Mouse (Mus musculus) testis, postnatal 14 days (tissue): ENCODE data around the gene Vmn1r151.
"Not testable (repeated sequence)": the region's sequence is repeated elsewhere in the genome, so short reads cannot be mapped to it uniquely, and the experiment has no call there.

Experiments used
- DNase-seq: peaks from one replicate; pipeline ENCODE4 v3.0.0; 2021; ENCODE audit warnings: low spot score

Vmn1r151 gene

DNA sequence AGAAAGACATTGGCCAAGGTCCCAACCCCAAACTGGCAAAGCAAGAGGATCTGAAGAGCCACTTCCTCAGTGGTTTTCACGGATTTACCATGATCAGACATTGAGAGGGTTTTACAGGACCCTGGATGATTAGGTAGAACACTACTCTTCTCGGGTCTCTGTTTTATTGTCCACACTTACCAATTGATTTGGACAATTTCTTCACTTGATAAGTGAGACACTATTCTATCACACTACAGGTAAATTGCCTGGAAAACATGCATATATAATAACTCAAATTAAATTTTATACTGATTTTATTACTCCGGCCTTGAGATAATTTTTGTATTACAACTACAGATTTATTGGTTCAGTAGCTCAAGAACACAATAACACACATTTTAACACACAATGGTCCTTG, at the start of gene Vmn1r151:
Gene Vmn1r151 (minus strand): TSS at position 101 of the 400 bp plus-strand sequence.
- DNase-seq, result not testable (repeated sequence)

DNA sequence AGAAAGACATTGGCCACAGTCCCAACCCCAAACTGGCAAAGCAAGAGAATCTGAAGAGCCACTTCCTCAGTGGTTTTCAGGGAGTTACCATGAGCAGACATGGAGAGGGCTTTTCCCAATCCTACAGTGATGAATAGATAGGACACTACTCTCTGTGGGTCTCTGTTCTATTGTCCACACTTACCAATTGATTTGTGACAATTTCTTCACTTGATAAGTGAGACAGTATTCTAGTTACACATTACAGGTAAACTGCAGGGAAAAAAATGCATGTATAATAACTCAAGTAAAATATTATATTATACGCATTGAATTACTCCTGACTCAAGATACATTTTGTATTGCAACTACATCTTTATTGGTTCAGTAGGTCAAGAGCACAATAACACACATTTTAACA, 35.3 kb upstream of the Vmn1r151 start, which contains the start of gene Gm8677:
Gene Gm8677 (minus strand): TSS at position 101 of the 400 bp plus-strand sequence.
- DNase-seq, result not testable (repeated sequence)

DNA sequence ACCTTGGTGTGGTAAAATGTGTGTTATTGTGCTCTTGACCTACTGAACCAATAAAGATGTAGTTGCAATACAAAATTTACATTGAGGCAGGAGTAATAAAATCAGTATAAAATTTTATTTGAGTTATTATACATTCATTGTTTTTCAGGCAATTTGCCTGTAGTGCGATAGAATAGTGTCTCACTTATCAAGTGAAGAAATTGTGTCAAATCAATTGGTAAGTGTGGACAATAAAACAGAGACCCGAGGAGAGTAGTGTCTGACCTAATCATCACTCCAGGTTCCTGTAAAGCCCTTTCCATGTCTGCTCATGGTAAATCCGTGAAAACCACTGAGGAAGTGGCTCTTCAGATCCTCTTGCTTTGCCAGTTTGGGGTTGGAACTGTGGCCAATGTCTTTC, 23.2 kb upstream of the Vmn1r151 start, which contains the start of gene Vmn1r152:
Gene Vmn1r152 (plus strand): TSS at position 301 of the 400 bp plus-strand sequence.
- not testable (repeated sequence) for DNase-seq

DNA sequence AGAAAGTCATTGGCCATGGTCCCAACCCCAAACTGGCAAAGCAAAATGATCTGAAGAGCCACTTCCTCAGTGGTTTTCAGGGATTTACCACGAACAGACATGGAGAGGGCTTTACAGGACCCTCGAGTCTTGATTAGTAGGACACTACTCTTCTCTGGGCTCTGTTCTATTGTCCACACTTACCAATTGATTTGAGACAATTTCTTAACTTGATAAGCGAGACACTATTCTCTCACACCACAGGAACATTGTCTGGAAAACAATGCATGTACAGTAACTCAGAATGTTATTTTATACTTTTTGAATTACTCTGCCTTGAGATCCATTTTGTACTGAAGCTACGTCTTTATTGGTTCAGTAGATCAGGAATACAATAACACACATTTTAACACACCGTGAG, 35.5 kb downstream of the Vmn1r151 start, which contains the start of gene Gm10665:
Gene Gm10665 (minus strand): TSS at position 101 of the 400 bp plus-strand sequence.
- not testable (repeated sequence) for DNase-seq
